Comparison of ENCODE assay signal across 12 mouse cellular contexts in genomic region chr1:177195224-177195623, GRCm38 (mm10).
A peak's percentile ranks its signal among the peaks of the same experiment; 100 is the strongest.
DNase-seq lines count a peak whose midpoint lies in the region; ATAC-seq and TF ChIP-seq lines count a peak whose summit lies in the region.
"Had no signal": no experiment of that assay in that cellular context is flagged by ENCODE, and none has a peak within 500 bp of the region (broad histone marks: within the 10 kb centered on the region; RNA-seq: fewer than 3 reads in every experiment).

No protein-coding gene starts in this region.

- no peak overlapping the region for H3K4me3 ChIP-seq in heart, postnatal 0 days (ENCODE audit: low read depth, low read length)
- no peak overlapping the region for H3K4me3 ChIP-seq in stomach, postnatal 0 days (ENCODE audit: low read depth, low read length)

- no peaks in the 10 kb centered on the region for H3K36me3 ChIP-seq in heart, postnatal 0 days (replicated peaks; ENCODE audit: control insufficient read depth, insufficient read depth, low read length)
- no peaks in the 10 kb centered on the region for H3K36me3 ChIP-seq in stomach, postnatal 0 days (ENCODE audit: control insufficient read depth, insufficient read depth, low read length)

- peak; percentile 27; the same call in 1 of the 2 replicates for TF ChIP-seq CTCF in heart, postnatal 0 days (IDR thresholded peaks at IDR 0.05; ENCODE audit: low read depth)
- peak; percentile 37; the same call in 1 of the 2 replicates for TF ChIP-seq CTCF in brain, embryonic 14.5 days (IDR thresholded peaks at IDR 0.05; ENCODE audit: borderline replicate concordance, extremely low read depth, insufficient read depth, insufficient read length)
- peak; percentile 58 for TF ChIP-seq CTCF in stomach, postnatal 0 days (IDR thresholded peaks at IDR 0.05; ENCODE audit: low read depth)

- ATAC-seq in heart, postnatal 0 days (ENCODE audit: insufficient read depth, low read depth) = no peak
- no peak for ATAC-seq in stomach, postnatal 0 days (ENCODE audit: low FRiP score, low TSS enrichment)
- no peak for ATAC-seq in erythroblast, adult 5-6 weeks (replicated peaks; ENCODE audit: low FRiP score, poor library complexity, severe bottlenecking)

- no peak overlapping the region for H3K9ac ChIP-seq in heart, postnatal 0 days (replicated peaks; ENCODE audit: low read depth, low read length)
- H3K9ac ChIP-seq in stomach, postnatal 0 days (ENCODE audit: low read length) = no peak overlapping the region

- no peak for TF ChIP-seq POLR2A in brain, embryonic 14.5 days (IDR thresholded peaks at IDR 0.05; ENCODE audit: borderline replicate concordance, extremely low read depth, insufficient read depth, insufficient read length, poor library complexity, severe bottlenecking)

- no peaks in the 10 kb centered on the region for H3K9me3 ChIP-seq in heart, postnatal 0 days (replicated peaks; ENCODE audit: control insufficient read depth, low read length)
- no peaks in the 10 kb centered on the region for H3K9me3 ChIP-seq in stomach, postnatal 0 days (ENCODE audit: control insufficient read depth, low read length)

- H3K27ac ChIP-seq in heart, postnatal 0 days (ENCODE audit: low read depth) = no peak overlapping the region
- H3K27ac ChIP-seq in stomach, postnatal 0 days (replicated peaks) = no peak overlapping the region

- no peak for DNase-seq in heart, postnatal 0 days (ENCODE audit: low spot score)
- DNase-seq in heart, adult 18-20 months = no peak
- peak; percentile 38 for DNase-seq in retina, embryonic 14.5 days (ENCODE audit: low spot score)
- DNase-seq in retina, postnatal 1 day = no peak
- peak; percentile 65 for DNase-seq in brain, embryonic 14.5 days (ENCODE audit: low read depth)
- DNase-seq in stomach, postnatal 0 days (ENCODE audit: low spot score) = no peak
- DNase-seq: gastrocnemius, postnatal 25 days; heart, postnatal 36 days; kidney, adult 8-10 months; right cerebral cortex, postnatal 4 days had no signal

- no peaks in the 10 kb centered on the region for H3K4me1 ChIP-seq in heart, postnatal 0 days (ENCODE audit: control insufficient read depth, insufficient read depth)
- H3K4me1 ChIP-seq in stomach, postnatal 0 days (replicated peaks; ENCODE audit: control insufficient read depth, insufficient read depth) = no peaks in the 10 kb centered on the region

- no peak overlapping the region for H3K4me2 ChIP-seq in heart, postnatal 0 days (ENCODE audit: low read depth, low read length)
- H3K4me2 ChIP-seq in stomach, postnatal 0 days (replicated peaks; ENCODE audit: low read depth) = no peak overlapping the region
- H3K4me2 ChIP-seq: liver, embryonic 11.5 days had no signal

- TF ChIP-seq EP300 in heart, postnatal 0 days (IDR thresholded peaks at IDR 0.05; ENCODE audit: low read depth) = no peak
- TF ChIP-seq EP300 in stomach, postnatal 0 days (optimal IDR thresholded peaks at IDR 0.05) = no peak

- no peaks in the 10 kb centered on the region for H3K27me3 ChIP-seq in heart, postnatal 0 days (ENCODE audit: control insufficient read depth, insufficient read depth, low read length)
- no peaks in the 10 kb centered on the region for H3K27me3 ChIP-seq in stomach, postnatal 0 days (ENCODE audit: control insufficient read depth, insufficient read depth, low read length)

Comparison
In these comparisons a context has a peak if more than half of its experiments do, and no peak if none do; other contexts are left out.
1. DNase-seq: peak in retina, embryonic 14.5 days (single experiment) and brain, embryonic 14.5 days (single experiment); none in heart, postnatal 0 days (single experiment), heart, adult 18-20 months (0 of 2), retina, postnatal 1 day (single experiment) and stomach, postnatal 0 days (single experiment).
2. Peak in every context shown above with its lines, with median percentiles within 50 percentile points of each other: CTCF ChIP-seq.